Mouse (Mus musculus): ENCODE results near the gene Rbfox1.

DNA sequence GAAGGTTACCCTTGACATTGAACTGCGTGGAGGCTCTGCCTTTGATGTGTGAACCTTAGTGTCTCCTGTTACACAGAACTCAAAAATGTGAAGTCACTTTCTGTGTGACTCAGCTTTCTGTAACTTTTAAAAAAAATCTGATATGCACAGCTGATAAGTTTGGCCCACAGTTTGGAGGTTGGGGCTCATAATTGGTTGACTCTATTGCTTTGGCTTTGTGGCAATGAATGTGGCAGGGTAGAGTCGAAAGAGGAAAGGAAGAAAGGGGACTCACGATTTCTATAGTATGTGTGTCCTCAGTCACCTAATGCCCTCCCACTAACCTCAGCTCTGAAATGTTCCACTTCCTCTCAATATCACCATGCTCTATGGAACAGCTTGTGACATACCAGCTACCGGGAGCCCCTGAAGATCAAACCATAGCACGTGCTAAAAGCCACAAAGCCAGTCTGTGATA lies 215.3 kb downstream of the Rbfox1 start:
- no peak for TF ChIP-seq CTCF (IDR thresholded peaks at IDR 0.05; ENCODE audit: insufficient read depth, low read length)
- TF ChIP-seq POLR2A (IDR thresholded peaks at IDR 0.05; ENCODE audit: borderline replicate concordance, extremely low read depth, low read depth, low read length): no peak

Measured in lung, adult 2 months (tissue).